Mouse (Mus musculus): ENCODE results near the gene Ap2s1.

DNA sequence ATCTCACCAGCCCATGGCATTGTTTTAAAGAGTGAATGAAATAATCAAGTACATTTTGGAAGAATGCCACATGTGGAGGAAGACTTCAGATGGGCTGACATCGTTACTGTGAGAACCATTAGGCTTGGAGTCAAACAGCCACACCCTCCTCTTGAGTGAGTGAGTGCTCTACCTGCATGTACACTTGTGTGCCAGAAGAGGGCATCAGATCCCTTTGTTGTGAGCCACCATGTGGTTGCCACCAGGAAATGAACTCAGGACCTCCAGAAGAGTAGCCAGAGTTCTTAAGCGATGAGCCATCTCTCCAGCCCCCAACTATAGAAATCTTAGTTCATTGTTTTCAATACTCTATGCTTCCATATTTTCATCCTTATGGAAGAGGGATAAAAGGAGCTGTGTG lies 39.2 kb upstream of the Ap2s1 start:
- TF ChIP-seq CTCF (IDR thresholded peaks at IDR 0.05; ENCODE audit: borderline replicate concordance, control insufficient read depth, extremely low read depth, insufficient read depth, low read length, poor library complexity) (no peak), POLR2A (IDR thresholded peaks at IDR 0.05; ENCODE audit: control insufficient read depth, extremely low read depth, insufficient read depth, low read length, poor library complexity) (no peak)
